Mouse (Mus musculus): Measurements from ENCODE around the gene Foxd4.

Foxd4 gene

DNA sequence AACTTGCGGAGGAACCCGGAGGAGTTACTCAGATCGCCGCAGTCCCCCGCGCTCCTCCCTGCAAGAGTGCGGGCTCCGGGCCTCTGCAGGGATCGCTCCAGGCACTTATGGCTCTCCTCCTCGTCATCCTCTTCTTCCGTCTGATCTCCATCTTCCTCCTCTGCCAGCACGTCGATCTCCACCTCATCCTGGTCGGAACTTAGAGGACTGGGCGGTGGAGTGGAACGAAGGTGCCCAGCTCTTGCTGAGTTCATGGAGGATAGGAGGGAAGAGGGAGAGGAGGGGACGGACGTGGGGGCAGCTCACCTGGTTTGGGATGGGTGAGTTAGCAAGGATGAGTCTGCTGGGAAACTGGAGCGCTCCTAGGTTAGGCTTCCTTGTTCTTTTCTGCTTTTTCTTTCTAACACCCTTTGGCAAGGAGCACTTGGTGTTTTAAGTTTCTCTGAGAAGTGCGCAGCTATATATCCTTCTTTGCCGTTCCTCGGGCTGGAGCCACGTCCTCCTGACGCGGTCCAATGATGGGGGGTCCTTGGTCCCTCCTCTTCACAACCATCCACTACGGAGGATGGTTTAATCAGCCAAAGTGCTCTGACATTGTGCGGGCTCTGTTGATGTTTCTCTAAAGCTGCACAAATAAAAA is at the start of gene Foxd4:
TSS of gene Foxd4 (minus strand) at position 617 of the 640 bp plus-strand sequence.
- in situ Hi-C loops (cut with MboI, MseI): no loop called here

GRCm38 (mm10) chr19:24945521-24946262 is 44.7 kb upstream of the Foxd4 start:
- in situ Hi-C loops (cut with MboI, MseI): no loop called here

DNA sequence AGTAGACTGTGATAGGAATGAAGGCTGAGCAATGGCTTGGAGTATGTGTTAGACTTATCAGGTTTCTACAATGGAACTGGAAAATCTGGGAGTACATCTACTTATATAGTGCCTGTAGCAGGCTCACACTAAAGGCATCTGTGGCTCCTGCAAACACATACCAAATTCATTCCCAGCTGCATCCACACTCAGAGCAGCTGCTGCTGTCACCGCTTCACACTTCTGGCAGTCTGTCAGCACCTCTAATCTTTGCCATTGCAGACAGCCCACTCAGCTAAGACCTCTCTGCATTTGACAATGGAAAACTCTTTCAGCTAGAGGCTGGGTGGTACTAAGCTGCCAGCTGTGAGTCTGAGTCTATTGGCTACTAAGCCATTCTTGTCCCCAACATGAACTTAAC is 36.1 kb upstream of the Foxd4 start:
- in situ Hi-C loops (cut with MboI, MseI): no loop called here

DNA sequence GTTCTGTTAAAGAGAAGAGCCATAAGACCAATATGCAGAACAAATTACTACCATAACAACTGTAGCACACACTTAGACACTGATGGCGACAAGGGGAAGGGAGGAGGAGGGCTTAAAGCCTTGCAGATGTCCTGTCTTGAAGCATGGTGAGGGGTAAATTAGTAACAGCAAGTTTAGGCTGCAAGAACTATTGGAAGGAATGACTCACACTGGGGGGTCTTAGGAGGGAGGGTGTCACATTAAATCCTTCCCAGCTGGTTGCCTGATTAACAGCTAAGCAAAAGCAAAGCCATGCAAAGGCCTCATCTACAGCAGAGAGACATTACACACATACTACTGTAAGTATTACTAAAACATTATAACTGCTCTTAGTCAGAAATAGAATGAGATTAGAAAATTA is 28.0 kb upstream of the Foxd4 start:
- in situ Hi-C loops (cut with MboI, MseI): no loop called here

DNA sequence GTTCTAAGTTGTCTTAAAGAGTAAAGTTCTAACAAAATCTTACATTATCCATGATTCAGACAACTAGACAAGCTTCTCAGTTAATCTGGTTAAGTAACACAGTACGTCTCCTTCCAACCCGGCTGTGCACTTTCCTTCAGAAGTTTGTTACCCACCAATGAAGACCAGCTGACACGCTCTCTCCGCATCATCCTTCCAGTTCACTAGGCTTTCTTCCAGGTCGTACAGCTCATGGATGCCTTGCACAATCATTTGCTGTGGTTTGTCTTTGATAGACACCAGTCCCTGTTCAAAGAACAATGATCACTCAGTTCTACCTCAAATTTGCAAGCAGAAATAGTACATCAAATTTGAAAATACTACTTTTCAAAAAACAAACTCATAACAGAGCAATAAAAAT is 19.9 kb upstream of the Foxd4 start:
- in situ Hi-C loops (cut with MboI, MseI): no loop called here

- in situ Hi-C loops (cut with MboI, MseI): no loop called here
Measured at GRCm38 (mm10) chr19:24908385-24909155, 7.6 kb upstream of the Foxd4 start.

DNA sequence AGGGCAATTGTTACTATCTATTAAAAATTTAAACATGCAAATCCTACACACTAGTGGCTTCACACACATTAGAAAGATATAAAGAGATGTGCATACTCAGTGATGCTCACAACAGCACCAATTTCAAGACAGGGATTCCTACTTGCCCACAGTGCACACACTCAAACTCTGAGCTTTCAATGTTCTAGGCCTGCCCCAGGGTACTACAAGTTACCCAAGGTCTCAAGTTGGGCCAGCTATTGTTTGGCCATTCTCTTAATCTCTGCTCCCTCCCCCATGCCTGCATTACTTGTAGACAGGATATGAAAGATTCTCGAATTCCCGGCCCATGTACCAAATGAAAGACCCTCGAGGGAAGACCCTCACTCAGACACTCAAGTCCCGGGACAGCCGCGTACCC is 6.7 kb upstream of the Foxd4 start:
- in situ Hi-C loops (cut with MboI, MseI): no loop called here

DNA sequence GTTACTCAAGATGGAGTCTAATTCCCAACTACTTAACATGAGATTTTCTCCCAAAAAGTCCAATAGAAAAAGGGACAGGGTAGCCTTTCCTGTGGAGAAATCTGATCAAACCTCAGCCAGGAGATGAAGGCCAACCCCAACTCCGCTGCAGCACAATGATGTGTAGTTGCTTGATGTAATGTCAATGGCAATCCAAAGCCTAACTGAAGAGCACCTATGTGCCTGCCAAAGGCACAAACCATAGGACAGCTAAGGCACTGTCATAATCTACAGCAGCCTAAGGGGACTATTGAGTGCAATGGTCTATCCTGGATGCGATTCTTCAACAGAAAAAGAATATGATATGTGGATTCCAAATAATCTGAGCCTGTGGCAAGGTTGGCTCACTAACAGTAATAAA is 1.8 kb upstream of the Foxd4 start:
- in situ Hi-C loops (cut with MboI, MseI): no loop called here

DNA sequence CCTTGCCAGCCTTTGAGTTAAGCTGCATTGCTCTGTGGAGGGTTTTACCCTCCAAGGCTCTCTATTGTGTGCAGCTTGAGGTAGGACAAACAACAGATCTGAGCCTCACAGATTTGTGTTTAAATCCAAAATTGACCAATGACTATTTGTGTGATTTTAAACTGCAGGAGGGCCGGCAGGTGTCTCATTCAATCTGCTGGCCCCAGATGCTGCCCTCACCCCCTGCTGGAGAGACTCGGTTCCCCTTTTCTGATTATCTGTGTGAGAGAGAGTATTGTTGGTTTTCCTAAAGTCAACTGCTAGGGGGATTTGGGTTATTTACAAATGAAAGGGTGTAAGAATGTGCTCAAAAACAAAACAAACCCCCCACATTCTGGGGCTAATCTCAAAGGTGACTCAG is 1.3 kb upstream of the Foxd4 start:
- in situ Hi-C loops (cut with MboI, MseI): no loop called here

GRCm38 (mm10) chr19:24901666-24902065 is 669 bp upstream of the Foxd4 start:
- in situ Hi-C loops (cut with MboI, MseI): no loop called here

DNA sequence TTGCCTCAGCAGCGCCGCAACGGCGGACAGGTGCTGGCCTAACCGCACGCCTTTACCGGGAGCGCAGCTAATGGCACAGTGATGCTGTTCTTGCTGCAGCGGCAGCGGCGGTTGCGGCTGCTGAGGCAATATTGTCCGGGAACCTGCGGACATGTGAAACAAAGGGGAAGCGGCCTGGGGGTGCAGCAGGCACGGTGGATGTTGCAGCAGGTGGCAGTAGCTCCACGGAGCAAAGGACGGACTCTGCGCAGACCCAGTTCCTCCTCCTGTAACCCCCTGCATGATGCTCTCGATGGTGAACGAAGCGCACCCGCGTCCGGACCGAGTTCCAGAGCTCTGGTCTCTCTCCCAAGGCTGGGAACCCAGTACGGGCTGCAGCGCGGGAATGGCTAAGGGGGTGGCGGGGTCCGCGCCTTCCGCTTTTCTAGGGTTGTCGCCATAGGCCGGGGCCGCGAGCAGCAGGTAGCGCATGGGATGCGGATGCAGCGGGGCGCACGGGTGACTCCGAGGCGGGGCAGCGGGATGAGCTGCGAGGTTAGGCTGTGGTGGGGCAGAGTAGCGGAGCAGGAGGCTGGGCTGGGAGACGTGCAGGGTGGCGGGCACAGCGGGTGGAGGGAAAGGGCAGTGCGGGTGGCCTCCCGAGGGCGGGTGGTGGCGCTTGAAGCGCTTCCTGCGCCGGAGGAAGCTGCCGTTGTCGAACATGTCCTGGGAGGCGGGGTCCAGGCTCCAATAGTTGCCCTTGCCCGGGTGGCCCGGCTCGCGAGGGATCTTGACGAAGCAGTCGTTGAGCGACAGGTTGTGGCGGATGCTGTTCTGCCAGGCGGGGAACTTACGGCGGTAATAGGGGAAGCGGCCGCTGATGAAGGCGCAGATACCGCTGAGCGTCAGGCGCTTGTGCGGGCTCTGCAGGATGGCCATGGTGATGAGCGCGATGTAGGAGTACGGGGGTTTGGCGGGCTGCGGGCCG is 1.1 kb downstream of the Foxd4 start:
- in situ Hi-C loops (cut with MboI, MseI): loop anchor here (5.0 to 25.0 kb wide), 2 partner anchors 342 to 712 kb away; partner anchors contain the start of gene Dmrt3

DNA sequence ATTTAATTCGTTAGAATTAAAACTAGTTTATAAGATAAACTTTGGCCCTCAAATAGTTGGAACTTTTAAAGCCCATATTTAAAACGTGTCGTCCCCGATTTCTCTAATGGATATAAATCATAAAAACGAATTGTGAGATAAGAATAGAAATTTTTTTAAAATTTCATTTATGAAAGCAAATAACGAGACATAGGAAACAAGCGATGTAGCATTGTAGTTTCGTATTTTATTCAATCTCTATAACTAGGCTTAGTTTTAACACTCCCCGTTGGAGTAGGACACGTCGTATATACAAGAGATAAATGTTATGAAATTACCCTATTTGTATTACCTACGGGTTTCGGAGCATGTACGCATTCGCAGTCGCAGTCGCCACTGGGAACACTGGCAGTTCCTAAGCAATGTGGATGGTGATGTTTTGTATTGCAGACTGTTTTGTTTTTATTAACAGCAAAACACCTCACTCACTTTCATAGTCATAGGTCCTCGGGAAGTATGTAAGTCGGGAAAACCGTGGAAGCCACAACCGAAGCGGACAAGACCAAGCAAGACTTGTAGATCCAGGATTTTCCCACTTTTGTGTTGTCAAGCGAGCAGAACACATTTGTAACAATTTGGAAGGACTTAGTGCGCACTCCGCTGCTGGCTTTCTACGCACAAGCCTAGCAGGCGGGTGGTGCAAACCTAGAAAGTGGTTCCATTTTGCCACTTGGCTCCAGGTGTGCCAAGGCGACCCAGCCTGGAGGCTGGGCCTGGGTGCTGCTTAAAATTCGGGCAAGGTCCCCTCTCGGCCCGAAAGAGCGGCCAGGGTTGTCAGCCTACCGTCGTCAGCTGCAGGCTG is 2.0 kb downstream of the Foxd4 start:
- in situ Hi-C loops (cut with MboI, MseI): loop anchor here (5.0 to 25.0 kb wide), 2 partner anchors 343 to 713 kb away; partner anchors contain the start of gene Dmrt3

- in situ Hi-C loops (cut with MboI, MseI): loop anchor here (5.0 to 25.0 kb wide), 2 partner anchors 344 to 714 kb away; partner anchors contain the start of gene Dmrt3
Measured at GRCm38 (mm10) chr19:24897896-24898736, 2.9 kb downstream of the Foxd4 start.

DNA sequence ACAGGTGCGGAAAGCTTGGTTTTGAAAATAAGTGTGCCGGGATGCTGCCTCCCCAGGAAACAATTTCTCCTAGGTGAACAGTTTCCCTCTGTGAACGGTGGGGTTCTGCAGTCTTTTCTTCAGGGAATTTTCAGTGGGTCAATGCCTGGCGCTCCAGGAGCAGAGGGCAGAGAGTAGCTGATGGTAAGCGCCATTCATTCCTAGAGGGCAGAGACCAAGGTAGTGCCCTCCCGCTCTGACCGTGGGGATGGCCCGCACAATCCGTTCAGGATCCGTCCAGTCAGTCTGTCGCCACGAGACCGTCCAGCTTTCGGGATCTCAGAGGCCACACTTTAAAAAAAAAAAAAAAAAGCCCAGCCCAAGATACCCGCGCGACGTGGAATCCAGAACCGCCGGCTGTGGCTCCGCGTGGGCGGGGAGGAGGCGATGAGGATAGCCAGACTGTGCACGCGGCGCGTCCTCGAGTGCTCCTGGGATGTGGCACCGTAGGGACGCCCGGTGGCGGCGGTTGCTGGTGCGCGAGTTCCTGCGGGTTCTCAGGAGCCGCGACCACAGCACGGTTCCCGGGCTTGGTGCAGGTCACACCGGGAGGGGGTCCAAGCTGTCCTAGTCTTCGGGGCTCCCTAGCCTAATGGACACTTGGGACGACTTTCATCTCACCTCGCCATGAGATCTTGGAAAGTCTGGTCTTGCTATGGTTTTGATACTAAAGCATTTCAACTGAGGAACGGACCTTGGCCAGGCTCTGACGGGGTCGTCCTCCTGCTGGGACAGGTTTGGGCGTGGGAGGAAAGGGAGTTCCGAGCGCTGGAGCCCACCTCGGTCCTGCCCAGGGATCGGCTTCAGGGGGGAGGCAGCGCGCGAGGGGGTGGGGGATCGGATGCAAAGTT is 3.7 kb downstream of the Foxd4 start:
- in situ Hi-C loops (cut with MboI, MseI): loop anchor here (5.0 to 25.0 kb wide), 2 partner anchors 345 to 715 kb away; partner anchors contain the start of gene Dmrt3

DNA sequence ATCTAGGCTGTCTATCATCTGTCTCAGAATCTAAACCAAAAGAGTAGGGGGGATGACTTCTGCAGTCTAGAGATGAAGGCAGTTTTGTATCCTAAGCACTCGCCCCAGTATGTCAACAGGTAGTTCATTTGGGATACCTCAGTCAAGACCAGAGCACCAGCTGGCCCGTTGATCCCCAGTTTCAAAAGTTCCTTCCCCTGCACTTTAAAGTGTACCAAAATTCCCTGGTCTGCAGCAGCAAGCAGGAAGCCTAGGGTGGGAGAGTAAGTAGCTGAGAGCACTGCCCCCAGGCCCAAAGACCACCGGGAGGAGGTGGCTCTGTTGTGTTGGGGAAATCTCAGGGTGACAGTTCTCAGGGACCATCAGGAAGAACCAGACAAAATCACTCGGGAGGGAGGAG is 4.5 kb downstream of the Foxd4 start:
- in situ Hi-C loops (cut with MboI, MseI): loop anchor here (5.0 to 25.0 kb wide), 2 partner anchors 346 to 716 kb away; partner anchors contain the start of gene Dmrt3

- in situ Hi-C loops (cut with MboI, MseI): loop anchor here (25.0 kb wide), 1 partner anchor 725 kb away; the partner anchor contains the start of gene Dmrt3
Measured at GRCm38 (mm10) chr19:24886888-24887287, 14.1 kb downstream of the Foxd4 start.

GRCm38 (mm10) chr19:24885504-24885903 is 15.5 kb downstream of the Foxd4 start:
- in situ Hi-C loops (cut with MboI, MseI): loop anchor here (25.0 kb wide), 1 partner anchor 727 kb away; the partner anchor contains the start of gene Dmrt3

- in situ Hi-C loops (cut with MboI, MseI): loop anchor here (25.0 kb wide), 1 partner anchor 731 kb away; the partner anchor contains the start of gene Dmrt3
Measured at GRCm38 (mm10) chr19:24881237-24881636, 19.8 kb downstream of the Foxd4 start.

Data from T-helper 2 cell (primary cell).